Mouse (Mus musculus) liver, embryonic 14.5 days (tissue): ENCODE measurements around the gene Olfr56. TPM values are rescaled to one million over a fixed set of nuclear protein-coding genes. Genes with fewer than 3 reads are reported as not detected.

Source experiments
- ATAC-seq: fragments of 200-750 bp; cut with Nextera tagmentation; 2 replicates; pipeline ENCODE4 v1.8.0; 2017; ENCODE audit warnings: moderate number of reproducible peaks, mild to moderate bottlenecking, moderate library complexity; ENCODE audit not compliant: insufficient read depth
- DNase-seq, 3 experiments: peaks; one replicate each; pipeline ENCODE4 v3.0.0-alpha.2; 2012 to 2013; ENCODE audit warnings: low read depth in 3 of 3, low spot score in 3 of 3
- H3K27ac ChIP-seq: fragments of 300-500 bp; sonication (generic); 2 replicates; pipeline ENCODE4 v1.5.1; 2014; ENCODE audit warnings: moderate library complexity, mild to moderate bottlenecking, control low read depth, inconsistent platforms
- H3K27me3 ChIP-seq: fragments of 300-500 bp; sonication (generic); 2 replicates; pipeline ENCODE4 v1.6.1; 2014; ENCODE audit warnings: mild to moderate bottlenecking, low read length, moderate library complexity; ENCODE audit not compliant: control insufficient read depth, insufficient read depth
- H3K36me3 ChIP-seq: fragments of 300-500 bp; sonication (generic); replicated peaks from 2 replicates; pipeline ENCODE4 v1.6.1; 2014; ENCODE audit warnings: low read depth; ENCODE audit not compliant: control insufficient read depth, insufficient read depth
- H3K4me1 ChIP-seq, 2 experiments: fragments of 200-500 bp in 1 of 2; fragments of 300-500 bp in 1 of 2; sonication (generic) in 1 of 2; replicated peaks; 2 replicates each; pipeline ENCODE4 v1.6.1; 2012 to 2014; ENCODE audit warnings: antibody characterized with exemption in 1 of 2, inconsistent platforms in 1 of 2, low read length in 1 of 2; ENCODE audit not compliant: control insufficient read depth in 2 of 2, insufficient read depth in 2 of 2
- H3K4me2 ChIP-seq: fragments of 300-500 bp; sonication (generic); 2 replicates; pipeline ENCODE4 v1.6.1; 2014; ENCODE audit warnings: low read depth, mild to moderate bottlenecking, control low read depth, moderate library complexity
- H3K4me3 ChIP-seq, 2 experiments: fragments of 200-500 bp in 1 of 2; fragments of 300-500 bp in 1 of 2; sonication (generic) in 1 of 2; 2 replicates each; pipeline ENCODE4 v1.5.1; 2012 to 2014; ENCODE audit warnings: low read depth in 2 of 2, low read length in 2 of 2, mild to moderate bottlenecking in 2 of 2, control low read depth in 1 of 2, inconsistent platforms in 1 of 2, moderate library complexity in 1 of 2; ENCODE audit not compliant: insufficient read depth in 1 of 2
- H3K9ac ChIP-seq: fragments of 300-500 bp; sonication (generic); replicated peaks from 2 replicates; pipeline ENCODE4 v1.6.1; 2014; ENCODE audit warnings: mild to moderate bottlenecking, control low read depth, moderate library complexity
- H3K9me3 ChIP-seq: fragments of 300-500 bp; sonication (generic); 2 replicates; pipeline ENCODE4 v1.6.1; 2016; ENCODE audit warnings: low read length, mixed read lengths; ENCODE audit not compliant: control insufficient read depth
- CTCF ChIP-seq: IDR thresholded peaks from 2 replicates; pipeline ENCODE4 v1.5.1; 2016; ENCODE audit warnings: antibody characterized with exemption, low read depth, control low read depth
- EP300 ChIP-seq: IDR thresholded peaks from 2 replicates; pipeline ENCODE4 v1.6.1; 2016; ENCODE audit warnings: antibody characterized with exemption, low read depth
- WGBS: fragments of 180-500 bp; shearing (Covaris S2); extraction: QIAGEN DNeasy Blood & Tissue Kit; methylation state at CpG from one replicate; pipeline ENCODE4 v1.1.7; 2014; ENCODE audit not compliant: insufficient replicate concordance; 5-methylcytosine and 5-hydroxymethylcytosine counted together
- polyA plus RNA-seq, 2 experiments: library from polyadenylated mRNA; depleted of rRNA in 1 of 2; stranded (reverse) in 1 of 2; unstranded in 1 of 2; fragments of >200 nt; fragmentation: Nextera tagmentation in 1 of 2; extraction: Ambion mirVana in 1 of 2; gene quantifications; 2 replicates each; pipeline versions ENCODE4 v1.2.1 to v1.2.3; 2012 to 2014

Gene Olfr56
- polyA plus RNA-seq, 2 experiments = 0.10 TPM; not detected in 1

DNA sequence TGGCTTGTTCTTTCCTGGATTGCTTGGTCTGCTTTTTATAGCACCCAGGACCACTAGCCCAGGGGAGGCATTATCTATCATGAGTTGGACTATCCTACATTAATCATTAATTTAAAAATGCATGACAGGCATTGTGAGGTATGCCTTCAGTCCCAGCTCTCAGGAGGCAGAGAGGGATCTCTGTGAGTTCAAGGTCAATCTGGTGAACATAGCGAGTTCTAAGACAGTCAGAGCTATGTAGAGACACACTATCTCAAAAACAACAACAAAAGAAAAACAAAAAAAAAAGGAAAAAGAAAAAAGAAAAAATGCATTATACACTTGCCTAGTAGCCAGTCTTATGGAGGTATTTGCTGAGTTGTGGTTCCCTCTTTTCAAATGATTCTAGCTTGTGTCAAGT is 105.7 kb downstream of the Olfr56 start:
- Histone ChIP-seq H3K9ac (peak overlapping the region; percentile 28), H3K36me3 (no peaks in the 10 kb centered on the region), H3K27ac (peak overlapping the region; percentile 74), H3K4me2 (peak overlapping the region; percentile 29; the same call in 1 of the 2 replicates), H3K4me1 (peaks cover 57 to 77% of the 10 kb centered on the region in 2 experiments), H3K4me3 (no peak overlapping the region), H3K9me3 (no peaks in the 10 kb centered on the region), H3K27me3 (no peaks in the 10 kb centered on the region)
- DNase-seq (no peak), ATAC-seq (no peak)
- TF ChIP-seq EP300 (no peak), CTCF (no peak)
- 34% methylated on average over 1 of the region's 1 CpGs for WGBS

DNA sequence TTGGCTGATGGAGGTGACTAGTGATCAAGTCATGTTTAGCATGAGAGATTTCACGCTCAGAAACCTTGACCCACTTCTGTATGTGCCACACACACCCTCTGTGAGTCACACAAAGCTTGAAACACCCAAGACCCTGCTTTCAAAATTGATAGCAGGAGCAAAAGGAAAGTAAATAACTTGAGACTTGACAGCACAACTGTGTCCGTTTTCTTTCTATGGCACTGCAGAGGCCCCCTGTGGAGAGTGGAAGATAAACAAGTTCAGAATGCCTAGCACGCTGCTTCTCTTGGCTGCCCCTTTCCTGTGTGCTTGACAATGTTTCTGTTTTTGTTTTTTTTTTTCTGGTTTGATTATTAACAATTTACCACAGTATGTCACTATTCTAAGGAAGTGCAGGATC is 106.2 kb downstream of the Olfr56 start:
- DNase-seq (no peak), ATAC-seq (no peak)
- H3K9me3 ChIP-seq = no peaks in the 10 kb centered on the region
- peak overlapping the region; percentile 28; the same call in 1 of the 2 replicates for H3K9ac ChIP-seq
- no peak overlapping the region for H3K4me3 ChIP-seq
- TF ChIP-seq EP300 (no peak), CTCF (peak; percentile 58)
- H3K27me3 ChIP-seq = no peaks in the 10 kb centered on the region
- peak overlapping the region; percentile 19; the same call in 1 of the 2 replicates for H3K4me2 ChIP-seq
- WGBS = 8% methylated on average over 3 of the region's 3 CpGs
- H3K27ac ChIP-seq = peak overlapping the region; percentile 74
- H3K4me1 ChIP-seq = peaks cover 60 to 80% of the 10 kb centered on the region in 2 experiments
- H3K36me3 ChIP-seq = no peaks in the 10 kb centered on the region

DNA sequence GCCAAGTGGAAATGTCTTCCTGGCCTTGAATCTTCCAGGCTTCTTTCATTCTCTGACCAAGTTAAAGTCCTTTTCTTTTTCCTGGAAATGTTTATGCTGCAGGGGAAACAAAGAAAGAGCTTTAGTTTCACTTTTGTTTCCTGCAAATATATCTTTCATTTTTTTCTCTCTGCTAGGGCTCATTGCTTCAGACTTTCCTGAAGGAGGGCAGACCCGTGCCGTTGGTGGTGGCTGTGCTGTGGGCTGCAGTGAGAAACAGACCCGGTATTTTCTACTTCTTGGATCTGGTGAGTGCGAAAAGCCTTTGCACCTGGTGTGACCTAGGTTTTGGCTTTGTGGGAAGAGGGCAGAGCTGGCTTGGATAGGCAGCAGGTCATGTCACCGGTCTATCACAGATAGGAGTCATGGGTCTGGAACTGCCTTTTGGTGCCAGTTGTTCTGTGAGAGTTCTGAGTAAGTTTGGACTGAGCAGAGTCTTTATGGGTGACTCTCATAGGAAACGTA is 108.2 kb downstream of the Olfr56 start:
- Histone ChIP-seq H3K36me3 (no peaks in the 10 kb centered on the region), H3K4me2 (peak overlapping the region; percentile 52), H3K27ac (peak overlapping the region; percentile 74), H3K4me3 (peak overlapping the region in 1 of 2 experiments; percentile 16; a peak in 3 of 4 replicates), H3K9ac (peak overlapping the region; percentile 39), H3K27me3 (no peaks in the 10 kb centered on the region), H3K4me1 (peaks cover 73 to 83% of the 10 kb centered on the region in 2 experiments), H3K9me3 (no peaks in the 10 kb centered on the region)
- 59% methylated on average over 6 of the region's 6 CpGs for WGBS
- DNase-seq (no peak), ATAC-seq (no peak)
- TF ChIP-seq EP300 = no peak
- TF ChIP-seq CTCF = no peak

DNA sequence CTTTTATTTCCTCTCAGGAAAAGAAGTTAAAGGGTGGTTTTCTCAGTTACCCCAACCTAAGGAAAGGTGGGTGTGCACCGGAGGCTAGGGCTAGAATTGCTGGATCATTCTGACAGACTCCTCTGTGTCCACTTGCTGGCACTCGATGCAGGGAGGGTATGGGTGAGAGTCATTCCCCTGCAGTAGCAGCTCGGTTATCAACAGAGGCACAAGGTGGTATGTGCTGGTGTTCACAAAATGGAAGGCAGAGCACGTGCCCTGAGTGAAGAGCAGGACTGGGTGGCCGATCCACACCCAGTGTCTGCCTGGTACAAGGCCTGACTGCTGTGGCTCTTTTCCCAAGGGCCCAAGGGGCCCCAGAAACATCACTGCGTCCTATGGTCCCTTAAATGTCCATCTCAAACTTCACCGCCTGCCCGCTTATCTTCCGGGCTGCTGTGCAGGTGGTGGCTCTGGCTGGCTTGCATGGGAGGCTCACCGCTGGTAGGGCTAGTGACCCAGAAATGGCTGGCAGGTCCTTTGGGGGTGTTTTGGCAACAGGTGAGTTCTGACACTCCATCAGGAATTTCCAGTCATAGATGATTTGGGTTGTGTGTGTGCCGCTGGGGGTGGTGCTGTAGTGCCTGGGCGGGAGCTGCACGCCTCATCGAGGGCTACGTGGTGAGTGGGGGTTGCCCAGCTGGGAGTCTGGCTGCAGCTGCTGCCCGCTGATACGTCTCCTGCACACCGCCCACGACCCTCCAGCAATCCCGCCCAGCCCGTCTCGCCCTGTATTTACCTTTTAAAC is 109.3 kb downstream of the Olfr56 start:
- Histone ChIP-seq H3K36me3 (no peaks in the 10 kb centered on the region), H3K4me3 (peak overlapping the region; percentile 17 to 24), H3K27me3 (no peaks in the 10 kb centered on the region), H3K27ac (peak overlapping the region; percentile 74), H3K9me3 (no peaks in the 10 kb centered on the region), H3K4me2 (peak overlapping the region; percentile 59), H3K4me1 (peaks cover 77 to 85% of the 10 kb centered on the region in 2 experiments), H3K9ac (peak overlapping the region; percentile 77)
- ATAC-seq (peak; percentile 94), DNase-seq (peak; percentile 69 to 73 (median 72))
- 15% methylated on average over 22 of the region's 22 CpGs for WGBS
- TF ChIP-seq CTCF (peak; percentile 31), EP300 (peak; percentile 90)

DNA sequence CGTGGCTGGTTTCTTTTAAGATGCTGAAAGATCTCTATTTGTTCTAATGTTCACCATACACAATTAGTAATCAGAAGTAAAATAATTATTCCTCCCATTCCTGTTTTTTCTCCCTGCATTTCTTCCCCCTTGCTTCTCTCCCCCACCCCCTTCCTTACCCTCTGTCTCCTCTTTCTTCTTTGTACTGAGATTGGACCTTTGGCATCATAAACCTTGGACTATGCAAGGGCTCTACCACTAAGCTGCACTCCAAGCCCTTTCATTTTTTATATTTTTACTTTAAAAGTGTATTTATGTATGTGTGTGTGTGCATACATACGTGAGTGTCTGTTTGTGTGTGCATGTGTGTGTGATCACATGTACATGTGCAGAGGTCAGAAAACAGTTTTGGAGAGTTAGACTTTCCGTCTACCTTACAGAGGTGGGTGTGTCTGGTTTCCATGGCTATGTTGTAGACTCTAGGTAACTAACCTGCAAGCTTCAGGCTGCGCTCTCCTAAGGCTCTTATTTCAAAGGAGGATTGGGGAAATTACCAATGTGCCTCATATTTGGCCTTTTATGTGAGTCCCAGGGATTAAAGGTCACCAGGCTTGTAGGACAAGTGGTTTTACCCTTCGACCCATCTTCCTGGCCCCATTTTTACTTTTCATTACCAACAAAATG is 110.4 kb downstream of the Olfr56 start:
- H3K4me1 ChIP-seq = peaks cover 67 to 75% of the 10 kb centered on the region in 2 experiments
- ATAC-seq (no peak), DNase-seq (no peak)
- H3K9me3 ChIP-seq = no peaks in the 10 kb centered on the region
- H3K27me3 ChIP-seq = no peaks in the 10 kb centered on the region
- no peaks in the 10 kb centered on the region for H3K36me3 ChIP-seq
- 64% methylated on average over 5 of the region's 5 CpGs for WGBS
- peak overlapping the region; percentile 74 for H3K27ac ChIP-seq
- H3K9ac ChIP-seq = no peak overlapping the region; the same call in 1 of the 2 replicates
- H3K4me2 ChIP-seq = peak overlapping the region; percentile 59
- TF ChIP-seq EP300 (no peak), CTCF (no peak)
- no peak overlapping the region for H3K4me3 ChIP-seq
